Mouse (Mus musculus): Measurements from ENCODE around the gene Rftn1. TPM values are rescaled to one million over a fixed set of nuclear protein-coding genes. Genes with fewer than 3 reads are reported as not detected.

Rftn1 gene
- polyA plus RNA-seq, 1 experiment from 2014 or later: 14.8 TPM

DNA sequence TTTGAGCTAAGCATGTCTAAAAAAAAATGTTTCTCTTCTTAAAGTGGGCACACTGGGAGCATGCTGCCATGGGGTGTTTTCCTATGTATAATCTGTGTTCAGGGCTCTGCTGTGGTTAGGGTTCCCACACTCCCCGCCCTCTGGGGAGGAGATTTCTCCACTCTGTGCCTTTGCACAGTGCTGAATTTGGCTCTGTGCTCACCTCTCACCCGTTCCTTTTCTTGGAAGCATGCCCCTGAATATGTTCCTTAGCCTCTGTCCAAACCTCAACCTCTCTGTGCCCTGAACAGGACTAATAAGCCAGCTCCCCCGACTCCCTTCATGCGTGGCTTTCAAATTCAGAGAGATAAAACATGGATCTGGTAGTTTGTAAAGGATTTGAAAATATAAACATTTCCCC is 39.1 kb upstream of the Rftn1 start:
- H3K4me3 ChIP-seq (ENCODE audit: low read depth, low read length): no peak overlapping the region
- WGBS: 79% methylated on average over 4 of the region's 4 CpGs
- ATAC-seq (no peak), DNase-seq (ENCODE audit: low spot score) (no peak)
- no peaks in the 10 kb centered on the region for H3K9me3 ChIP-seq (replicated peaks; ENCODE audit: control insufficient read depth, low read length)
- H3K27ac ChIP-seq (ENCODE audit: low read depth, low read length): no peak overlapping the region
- no peak overlapping the region for H3K4me2 ChIP-seq (ENCODE audit: low read length)
- no peaks in the 10 kb centered on the region for H3K27me3 ChIP-seq (replicated peaks; ENCODE audit: control insufficient read depth, insufficient read depth, low read length)
- H3K9ac ChIP-seq (ENCODE audit: low read length): no peak overlapping the region
- no peaks in the 10 kb centered on the region for H3K36me3 ChIP-seq (ENCODE audit: control insufficient read depth, insufficient read depth, low read length)
- no peaks in the 10 kb centered on the region for H3K4me1 ChIP-seq (ENCODE audit: control insufficient read depth, insufficient read depth, low read length)

DNA sequence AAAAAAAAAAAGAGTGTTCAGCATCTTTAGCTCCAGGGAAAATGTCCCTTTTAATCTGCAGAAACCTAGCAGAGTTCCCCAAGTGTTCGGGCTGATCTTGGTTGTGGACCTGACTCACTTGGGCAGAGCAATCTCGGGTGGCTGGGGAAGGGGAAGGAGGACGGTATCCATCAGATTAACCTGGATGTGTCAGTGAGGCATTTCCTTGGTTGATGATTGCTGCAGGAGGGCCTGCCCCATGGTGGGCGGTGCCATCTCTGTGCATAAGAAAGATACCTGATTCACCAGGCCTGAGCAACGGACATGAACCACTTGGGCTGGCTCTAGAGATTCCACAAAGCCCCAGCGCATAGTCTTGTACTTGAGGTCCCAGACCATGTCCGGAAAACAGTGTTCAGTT is 36.9 kb upstream of the Rftn1 start:
- Histone ChIP-seq H3K4me3 (ENCODE audit: low read depth, low read length) (no peak overlapping the region), H3K9me3 (replicated peaks; ENCODE audit: control insufficient read depth, low read length) (no peaks in the 10 kb centered on the region), H3K27me3 (replicated peaks; ENCODE audit: control insufficient read depth, insufficient read depth, low read length) (no peaks in the 10 kb centered on the region), H3K4me1 (ENCODE audit: control insufficient read depth, insufficient read depth, low read length) (no peaks in the 10 kb centered on the region), H3K4me2 (ENCODE audit: low read length) (no peak overlapping the region), H3K27ac (ENCODE audit: low read depth, low read length) (no peak overlapping the region), H3K36me3 (ENCODE audit: control insufficient read depth, insufficient read depth, low read length) (no peaks in the 10 kb centered on the region), H3K9ac (ENCODE audit: low read length) (no peak overlapping the region)
- ATAC-seq (no peak), DNase-seq (ENCODE audit: low spot score) (no peak)
- 80% methylated on average over 7 of the region's 7 CpGs for WGBS

GRCm38 (mm10) chr17:50224718-50225117 is 34.2 kb upstream of the Rftn1 start:
- H3K4me3 ChIP-seq (ENCODE audit: low read depth, low read length): no peak overlapping the region
- H3K36me3 ChIP-seq (ENCODE audit: control insufficient read depth, insufficient read depth, low read length): no peaks in the 10 kb centered on the region
- H3K27me3 ChIP-seq (replicated peaks; ENCODE audit: control insufficient read depth, insufficient read depth, low read length): no peaks in the 10 kb centered on the region
- H3K9ac ChIP-seq (ENCODE audit: low read length): no peak overlapping the region
- H3K9me3 ChIP-seq (replicated peaks; ENCODE audit: control insufficient read depth, low read length): no peaks in the 10 kb centered on the region
- WGBS: 65% methylated on average over 5 of the region's 5 CpGs
- no peak for DNase-seq (ENCODE audit: low spot score)
- ATAC-seq: no peak
- no peaks in the 10 kb centered on the region for H3K4me1 ChIP-seq (ENCODE audit: control insufficient read depth, insufficient read depth, low read length)
- no peak overlapping the region for H3K4me2 ChIP-seq (ENCODE audit: low read length)
- H3K27ac ChIP-seq (ENCODE audit: low read depth, low read length): no peak overlapping the region

- Histone ChIP-seq H3K4me1 (ENCODE audit: control insufficient read depth, insufficient read depth, low read length) (no peaks in the 10 kb centered on the region), H3K27me3 (replicated peaks; ENCODE audit: control insufficient read depth, insufficient read depth, low read length) (no peaks in the 10 kb centered on the region), H3K4me3 (ENCODE audit: low read depth, low read length) (no peak overlapping the region), H3K4me2 (ENCODE audit: low read length) (no peak overlapping the region), H3K9ac (ENCODE audit: low read length) (no peak overlapping the region), H3K27ac (ENCODE audit: low read depth, low read length) (no peak overlapping the region), H3K36me3 (ENCODE audit: control insufficient read depth, insufficient read depth, low read length) (no peaks in the 10 kb centered on the region), H3K9me3 (replicated peaks; ENCODE audit: control insufficient read depth, low read length) (no peaks in the 10 kb centered on the region)
- ATAC-seq (no peak), DNase-seq (ENCODE audit: low spot score) (no peak)
- 68% methylated on average over 4 of the region's 4 CpGs for WGBS
Observed at GRCm38 (mm10) chr17:50217978-50218377, 27.5 kb upstream of the Rftn1 start.

GRCm38 (mm10) chr17:50215104-50215503 is 24.6 kb upstream of the Rftn1 start:
- H3K4me1 ChIP-seq (ENCODE audit: control insufficient read depth, insufficient read depth, low read length): no peaks in the 10 kb centered on the region
- DNase-seq (ENCODE audit: low spot score) (no peak), ATAC-seq (no peak)
- H3K27me3 ChIP-seq (replicated peaks; ENCODE audit: control insufficient read depth, insufficient read depth, low read length): no peaks in the 10 kb centered on the region
- H3K9me3 ChIP-seq (replicated peaks; ENCODE audit: control insufficient read depth, low read length): no peaks in the 10 kb centered on the region
- WGBS: 93% methylated on average over 6 of the region's 6 CpGs
- no peak overlapping the region for H3K27ac ChIP-seq (ENCODE audit: low read depth, low read length)
- no peak overlapping the region for H3K9ac ChIP-seq (ENCODE audit: low read length)
- H3K4me2 ChIP-seq (ENCODE audit: low read length): no peak overlapping the region
- H3K36me3 ChIP-seq (ENCODE audit: control insufficient read depth, insufficient read depth, low read length): no peaks in the 10 kb centered on the region
- H3K4me3 ChIP-seq (ENCODE audit: low read depth, low read length): no peak overlapping the region

- Histone ChIP-seq H3K4me1 (ENCODE audit: control insufficient read depth, insufficient read depth, low read length) (no peaks in the 10 kb centered on the region), H3K4me3 (ENCODE audit: low read depth, low read length) (no peak overlapping the region), H3K27me3 (replicated peaks; ENCODE audit: control insufficient read depth, insufficient read depth, low read length) (no peaks in the 10 kb centered on the region), H3K27ac (ENCODE audit: low read depth, low read length) (no peak overlapping the region), H3K4me2 (ENCODE audit: low read length) (no peak overlapping the region), H3K9me3 (replicated peaks; ENCODE audit: control insufficient read depth, low read length) (no peaks in the 10 kb centered on the region), H3K9ac (ENCODE audit: low read length) (no peak overlapping the region), H3K36me3 (ENCODE audit: control insufficient read depth, insufficient read depth, low read length) (no peaks in the 10 kb centered on the region)
- 92% methylated on average over 4 of the region's 4 CpGs for WGBS
- no peak for DNase-seq (ENCODE audit: low spot score)
- ATAC-seq: no peak
Observed at GRCm38 (mm10) chr17:50213117-50213516, 22.6 kb upstream of the Rftn1 start.

GRCm38 (mm10) chr17:50211816-50212215 is 21.3 kb upstream of the Rftn1 start:
- H3K4me2 ChIP-seq (ENCODE audit: low read length): no peak overlapping the region
- ATAC-seq (no peak), DNase-seq (ENCODE audit: low spot score) (no peak)
- no peaks in the 10 kb centered on the region for H3K36me3 ChIP-seq (ENCODE audit: control insufficient read depth, insufficient read depth, low read length)
- H3K4me1 ChIP-seq (ENCODE audit: control insufficient read depth, insufficient read depth, low read length): no peaks in the 10 kb centered on the region
- H3K27me3 ChIP-seq (replicated peaks; ENCODE audit: control insufficient read depth, insufficient read depth, low read length): no peaks in the 10 kb centered on the region
- WGBS: 94% methylated on average over 7 of the region's 7 CpGs
- no peak overlapping the region for H3K27ac ChIP-seq (ENCODE audit: low read depth, low read length)
- no peak overlapping the region for H3K9ac ChIP-seq (ENCODE audit: low read length)
- no peaks in the 10 kb centered on the region for H3K9me3 ChIP-seq (replicated peaks; ENCODE audit: control insufficient read depth, low read length)
- no peak overlapping the region for H3K4me3 ChIP-seq (ENCODE audit: low read depth, low read length)

GRCm38 (mm10) chr17:50209831-50210230 is 19.4 kb upstream of the Rftn1 start:
- H3K4me1 ChIP-seq (ENCODE audit: control insufficient read depth, insufficient read depth, low read length): no peaks in the 10 kb centered on the region
- H3K9me3 ChIP-seq (replicated peaks; ENCODE audit: control insufficient read depth, low read length): no peaks in the 10 kb centered on the region
- H3K4me3 ChIP-seq (ENCODE audit: low read depth, low read length): no peak overlapping the region
- H3K36me3 ChIP-seq (ENCODE audit: control insufficient read depth, insufficient read depth, low read length): no peaks in the 10 kb centered on the region
- no peak for DNase-seq (ENCODE audit: low spot score)
- ATAC-seq: no peak
- no peak overlapping the region for H3K4me2 ChIP-seq (ENCODE audit: low read length)
- 89% methylated on average over 6 of the region's 6 CpGs for WGBS
- H3K27me3 ChIP-seq (replicated peaks; ENCODE audit: control insufficient read depth, insufficient read depth, low read length): no peaks in the 10 kb centered on the region
- H3K9ac ChIP-seq (ENCODE audit: low read length): no peak overlapping the region
- H3K27ac ChIP-seq (ENCODE audit: low read depth, low read length): no peak overlapping the region

DNA sequence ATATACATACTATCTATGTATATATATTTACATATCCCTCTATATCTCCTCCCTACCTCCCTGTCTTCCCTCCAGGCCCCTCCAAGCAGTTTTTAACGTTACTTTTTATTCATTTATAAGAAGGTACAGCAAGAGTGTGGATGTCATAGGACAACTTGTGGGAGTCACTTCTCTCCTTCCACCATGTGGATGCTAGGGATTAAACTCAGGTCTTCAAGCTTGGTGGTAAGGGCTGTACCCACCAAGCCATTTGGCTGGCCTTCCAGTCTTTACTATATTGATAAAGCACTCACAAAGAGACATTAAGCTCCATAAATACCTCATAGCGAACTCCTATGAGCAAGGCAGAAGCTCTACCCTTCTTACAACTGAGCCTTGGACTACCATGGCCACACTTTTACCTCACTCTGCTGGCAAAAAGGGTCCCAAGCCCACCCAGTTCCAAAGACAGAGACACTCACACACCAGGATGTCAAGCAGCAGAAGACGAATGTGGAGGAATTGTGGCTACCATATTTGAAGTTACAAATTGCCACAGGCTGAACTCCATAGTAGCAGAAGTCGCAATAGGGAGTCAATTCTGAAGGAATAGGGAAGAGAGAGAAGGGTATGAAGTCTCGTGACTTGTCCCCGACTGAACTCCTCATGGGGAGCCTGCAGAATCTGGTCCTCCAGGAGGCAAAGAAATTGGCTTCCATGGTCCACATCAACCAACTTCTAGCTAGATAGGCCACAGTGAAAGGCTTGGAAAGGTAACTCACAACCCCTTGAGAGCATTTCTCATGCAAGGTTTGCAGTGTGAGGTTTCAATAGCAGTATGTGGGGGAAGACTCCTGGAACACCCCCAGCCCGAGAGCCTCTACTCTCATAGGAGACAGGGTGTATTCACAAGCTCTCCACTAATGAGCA is 17.9 kb upstream of the Rftn1 start:
- Histone ChIP-seq H3K27ac (ENCODE audit: low read depth, low read length) (no peak overlapping the region), H3K4me1 (ENCODE audit: control insufficient read depth, insufficient read depth, low read length) (no peaks in the 10 kb centered on the region), H3K27me3 (replicated peaks; ENCODE audit: control insufficient read depth, insufficient read depth, low read length) (no peaks in the 10 kb centered on the region), H3K4me3 (ENCODE audit: low read depth, low read length) (no peak overlapping the region), H3K9ac (ENCODE audit: low read length) (no peak overlapping the region), H3K4me2 (ENCODE audit: low read length) (no peak overlapping the region), H3K9me3 (replicated peaks; ENCODE audit: control insufficient read depth, low read length) (no peaks in the 10 kb centered on the region), H3K36me3 (ENCODE audit: control insufficient read depth, insufficient read depth, low read length) (no peaks in the 10 kb centered on the region)
- ATAC-seq: no peak
- DNase-seq (ENCODE audit: low spot score): no peak
- 88% methylated on average over 7 of the region's 7 CpGs for WGBS

All from forebrain, embryonic 14.5 days (tissue).